Mouse (Mus musculus) kidney, embryonic 14.5 days (tissue): ENCODE measurements around the gene Akap17b. TPM values are rescaled to one million over a fixed set of nuclear protein-coding genes. Genes with fewer than 3 reads are reported as not detected.
"Not testable (repeated sequence)": the region's sequence is repeated elsewhere in the genome, so short reads cannot be mapped to it uniquely, and the experiment has no call there.

Experiments used
- ATAC-seq: fragments of 200-750 bp; cut with Nextera tagmentation; 2 replicates; pipeline ENCODE4 v1.8.0; 2017; ENCODE audit warnings: moderate number of reproducible peaks, mild to moderate bottlenecking, moderate TSS enrichment, moderate library complexity; ENCODE audit not compliant: low FRiP score, low TSS enrichment
- H3K27ac ChIP-seq: fragments of 300-500 bp; sonication (generic); 2 replicates; pipeline ENCODE4 v1.5.1; 2014; ENCODE audit warnings: low read depth, mild to moderate bottlenecking, low read length, moderate library complexity, mixed read lengths
- H3K27me3 ChIP-seq: fragments of 300-500 bp; sonication (generic); 2 replicates; pipeline ENCODE4 v1.6.1; 2014; ENCODE audit warnings: mild to moderate bottlenecking, low read length; ENCODE audit not compliant: control insufficient read depth, insufficient read depth
- H3K36me3 ChIP-seq: fragments of 300-500 bp; sonication (generic); 2 replicates; pipeline ENCODE4 v1.6.1; 2014; ENCODE audit warnings: low read length, mixed read lengths; ENCODE audit not compliant: control insufficient read depth, insufficient read depth
- H3K4me1 ChIP-seq: fragments of 300-500 bp; sonication (generic); 2 replicates; pipeline ENCODE4 v1.6.1; 2014; ENCODE audit warnings: low read length, mixed read lengths; ENCODE audit not compliant: control insufficient read depth, insufficient read depth
- H3K4me2 ChIP-seq: fragments of 300-500 bp; sonication (generic); replicated peaks from 2 replicates; pipeline ENCODE4 v1.6.1; 2014; ENCODE audit warnings: low read depth, mild to moderate bottlenecking, low read length
- H3K4me3 ChIP-seq: fragments of 300-500 bp; sonication (generic); 2 replicates; pipeline ENCODE4 v1.5.1; 2014; ENCODE audit warnings: mild to moderate bottlenecking, low read length
- H3K9ac ChIP-seq: fragments of 300-500 bp; sonication (generic); 2 replicates; pipeline ENCODE4 v1.6.1; 2014; ENCODE audit warnings: low read depth, mild to moderate bottlenecking, low read length, moderate library complexity
- H3K9me3 ChIP-seq: fragments of 300-500 bp; sonication (generic); 2 replicates; pipeline ENCODE4 v1.6.1; 2016; ENCODE audit warnings: low read length; ENCODE audit not compliant: control insufficient read depth
- WGBS: fragments of 180-500 bp; shearing (Covaris S2); extraction: QIAGEN DNeasy Blood & Tissue Kit; methylation state at CpG from one replicate; pipeline ENCODE4 v1.1.7; 2014; 5-methylcytosine and 5-hydroxymethylcytosine counted together
- polyA plus RNA-seq: library from polyadenylated mRNA; unstranded; fragments of >200 nt; fragmentation: Nextera tagmentation; extraction: Ambion mirVana; gene quantifications from 2 replicates; pipeline ENCODE4 v1.2.1, GENCODE M21; 2014

Gene Akap17b
- polyA plus RNA-seq, 1 experiment from 2014 or later: 4.0 TPM

DNA sequence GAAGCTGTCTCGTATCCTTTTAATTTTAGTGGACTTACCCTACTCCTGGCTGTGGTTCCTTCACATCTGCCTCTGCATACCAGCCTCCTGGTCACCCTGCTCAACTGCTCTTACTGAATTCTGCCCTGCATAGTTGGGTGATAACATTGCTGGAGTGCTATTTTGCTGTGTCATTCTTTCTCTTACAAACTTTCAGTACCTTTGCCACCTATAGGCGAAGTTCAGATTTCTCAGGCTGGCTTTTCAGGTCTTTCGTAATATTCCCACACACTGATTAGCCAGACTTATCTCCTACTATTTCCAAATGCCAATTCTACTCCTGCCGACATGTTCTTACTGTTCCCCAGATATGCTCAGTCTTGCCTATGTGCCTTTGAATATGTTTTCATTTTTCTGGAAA lies 41.2 kb downstream of the Akap17b start:
- H3K4me3 ChIP-seq: no peak overlapping the region
- H3K36me3 ChIP-seq: peaks cover 14% of the 10 kb centered on the region; the same call in 1 of the 2 replicates

DNA sequence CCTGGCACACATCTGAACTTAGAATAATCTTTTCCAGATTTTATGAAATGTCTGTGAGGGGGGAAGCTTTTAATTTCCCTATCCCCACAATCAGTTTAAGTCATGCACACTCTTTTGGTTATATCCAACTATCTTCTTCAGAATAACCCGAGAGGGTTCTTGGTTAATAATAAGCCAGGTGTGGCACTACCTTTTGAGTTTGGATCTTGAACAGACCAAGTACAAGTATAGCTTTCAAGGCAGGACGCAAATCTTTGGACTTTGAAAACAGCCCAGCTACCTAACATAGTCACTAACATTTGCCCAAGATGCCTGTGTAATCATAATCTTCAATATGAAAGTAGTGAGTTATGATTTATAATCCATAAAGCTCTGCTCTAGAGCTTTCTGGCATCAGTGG lies 42.3 kb downstream of the Akap17b start:
- H3K4me3 ChIP-seq: no peak overlapping the region
- WGBS: 90% methylated on average over 2 of the region's 2 CpGs
- H3K9ac ChIP-seq: no peak overlapping the region
- H3K4me2 ChIP-seq: no peak overlapping the region
- H3K36me3 ChIP-seq: peaks cover 14% of the 10 kb centered on the region; the same call in 1 of the 2 replicates
- H3K27ac ChIP-seq: no peak overlapping the region
- no peaks in the 10 kb centered on the region for H3K27me3 ChIP-seq
- no peaks in the 10 kb centered on the region for H3K4me1 ChIP-seq
- ATAC-seq: no peak
- H3K9me3 ChIP-seq: no peaks in the 10 kb centered on the region

More for the DNA sequence above, 41.2 kb downstream of the Akap17b start:
- Histone ChIP-seq H3K4me2 (no peak overlapping the region), H3K9ac (no peak overlapping the region), H3K27ac (no peak overlapping the region), H3K27me3 (no peaks in the 10 kb centered on the region), H3K9me3 (no peaks in the 10 kb centered on the region), H3K4me1 (no peaks in the 10 kb centered on the region)
- no peak for ATAC-seq
- WGBS: 88% methylated on average over 4 of the region's 4 CpGs

DNA sequence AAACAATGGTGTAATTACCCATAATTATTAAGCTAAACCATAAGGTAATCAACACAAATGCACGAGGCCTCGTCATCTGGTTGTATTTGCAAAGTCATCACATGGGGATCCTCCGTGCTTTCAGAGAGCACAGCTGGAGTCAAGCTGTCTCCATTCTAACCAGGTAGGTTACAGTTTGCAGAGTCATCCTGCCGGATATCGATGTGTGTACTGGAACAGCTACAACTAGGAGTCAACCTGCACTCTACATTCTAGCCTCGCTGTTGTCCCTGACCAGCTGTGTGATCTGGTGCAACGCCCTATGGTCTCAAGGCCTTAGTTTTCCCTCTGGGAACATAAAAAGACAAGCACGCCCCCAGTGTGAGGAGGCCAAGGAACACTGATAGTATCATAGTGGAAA lies 45.1 kb downstream of the Akap17b start:
- H3K4me3 ChIP-seq: no peak overlapping the region
- ATAC-seq: no peak
- WGBS: 79% methylated on average over 8 of the region's 8 CpGs
- H3K27me3 ChIP-seq: no peaks in the 10 kb centered on the region
- peaks cover 10% of the 10 kb centered on the region; the same call in 1 of the 2 replicates for H3K36me3 ChIP-seq
- no peak overlapping the region for H3K27ac ChIP-seq
- peak overlapping the region; percentile 42 for H3K4me2 ChIP-seq
- H3K9me3 ChIP-seq: no peaks in the 10 kb centered on the region
- H3K9ac ChIP-seq: no peak overlapping the region
- no peaks in the 10 kb centered on the region for H3K4me1 ChIP-seq

GRCm38 (mm10) chrX:36599656-36600055 lies 45.5 kb downstream of the Akap17b start:
- Histone ChIP-seq H3K27ac (no peak overlapping the region), H3K4me1 (no peaks in the 10 kb centered on the region), H3K27me3 (no peaks in the 10 kb centered on the region), H3K9ac (no peak overlapping the region; the same call in 1 of the 2 replicates), H3K36me3 (peaks cover 7% of the 10 kb centered on the region; the same call in 1 of the 2 replicates), H3K9me3 (no peaks in the 10 kb centered on the region), H3K4me2 (peak overlapping the region; percentile 42), H3K4me3 (peak overlapping the region; percentile 61; the same call in 1 of the 2 replicates)
- ATAC-seq: no peak
- WGBS: 55% methylated on average over 3 of the region's 3 CpGs

DNA sequence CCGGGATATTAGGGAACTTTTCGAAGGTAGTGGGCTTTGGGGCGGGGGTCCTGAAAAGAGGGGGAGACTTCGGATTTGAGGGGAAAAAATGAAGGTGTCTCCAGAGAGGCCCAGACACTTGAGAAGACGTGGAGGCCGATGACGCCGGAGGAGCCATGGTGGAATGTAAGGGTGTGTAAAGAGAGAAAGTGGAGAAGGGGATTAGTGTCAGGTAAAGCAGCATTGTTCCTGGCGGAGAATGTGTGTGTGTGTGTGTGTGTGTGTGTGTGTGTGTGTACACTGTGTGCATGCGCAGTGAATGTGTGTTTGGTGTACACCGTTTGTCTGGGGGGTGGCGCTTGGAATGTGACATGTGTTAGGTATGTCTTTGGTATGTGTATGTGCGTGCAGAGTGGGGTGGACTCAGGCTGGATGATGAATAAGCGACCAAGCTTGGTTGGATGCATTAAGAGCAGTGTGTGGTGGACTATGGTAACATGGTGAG lies 46.3 kb downstream of the Akap17b start:
- Histone ChIP-seq H3K36me3 (peaks cover 4% of the 10 kb centered on the region; the same call in 1 of the 2 replicates), H3K27me3 (no peaks in the 10 kb centered on the region), H3K27ac (no peak overlapping the region; the same call in 1 of the 2 replicates), H3K4me2 (peak overlapping the region; percentile 42), H3K4me3 (peak overlapping the region; percentile 61), H3K9me3 (no peaks in the 10 kb centered on the region), H3K4me1 (no peaks in the 10 kb centered on the region), H3K9ac (peak overlapping the region; percentile 81)
- WGBS: 38% methylated on average over 14 of the region's 14 CpGs
- ATAC-seq: peak; percentile 17; the same call in 1 of the 2 replicates

GRCm38 (mm10) chrX:36598390-36598810 lies 46.8 kb downstream of the Akap17b start:
- Histone ChIP-seq H3K27ac (no peak overlapping the region; the same call in 1 of the 2 replicates), H3K4me2 (peak overlapping the region; percentile 42), H3K27me3 (no peaks in the 10 kb centered on the region), H3K4me1 (no peaks in the 10 kb centered on the region), H3K9ac (peak overlapping the region; percentile 81), H3K9me3 (no peaks in the 10 kb centered on the region), H3K36me3 (peaks cover 3% of the 10 kb centered on the region; the same call in 1 of the 2 replicates), H3K4me3 (peak overlapping the region; percentile 61)
- peak; percentile 41 for ATAC-seq
- WGBS: 24% methylated on average over 38 of the region's 41 CpGs

- Histone ChIP-seq H3K9me3 (no peaks in the 10 kb centered on the region), H3K4me2 (peak within 1 kb of the TSS; percentile 48), H3K27ac (no peak within 1 kb of the TSS; the same call in 1 of the 2 replicates), H3K9ac (peak within 1 kb of the TSS; percentile 81), H3K27me3 (no peaks in the 10 kb centered on the region), H3K36me3 (peaks cover 3% of the 10 kb centered on the region; the same call in 1 of the 2 replicates), H3K4me3 (peak within 1 kb of the TSS; percentile 61), H3K4me1 (no peaks in the 10 kb centered on the region)
- ATAC-seq: peak; percentile 95
- WGBS: 31% methylated on average over 45 of the region's 45 CpGs
Measured at GRCm38 (mm10) chrX:36597707-36598389, 47.3 kb downstream of the Akap17b start, which contains the start of gene Pgrmc1. Pgrmc1 (plus strand) TSS chrX:36598206.

GRCm38 (mm10) chrX:36596483-36597120 lies 48.6 kb downstream of the Akap17b start:
- not testable (repeated sequence) for H3K4me1 ChIP-seq, ATAC-seq, H3K9ac ChIP-seq, H3K36me3 ChIP-seq, H3K27me3 ChIP-seq, H3K9me3 ChIP-seq, H3K4me2 ChIP-seq, H3K4me3 ChIP-seq, H3K27ac ChIP-seq
- 71% methylated on average over 4 of the region's 5 CpGs for WGBS

DNA sequence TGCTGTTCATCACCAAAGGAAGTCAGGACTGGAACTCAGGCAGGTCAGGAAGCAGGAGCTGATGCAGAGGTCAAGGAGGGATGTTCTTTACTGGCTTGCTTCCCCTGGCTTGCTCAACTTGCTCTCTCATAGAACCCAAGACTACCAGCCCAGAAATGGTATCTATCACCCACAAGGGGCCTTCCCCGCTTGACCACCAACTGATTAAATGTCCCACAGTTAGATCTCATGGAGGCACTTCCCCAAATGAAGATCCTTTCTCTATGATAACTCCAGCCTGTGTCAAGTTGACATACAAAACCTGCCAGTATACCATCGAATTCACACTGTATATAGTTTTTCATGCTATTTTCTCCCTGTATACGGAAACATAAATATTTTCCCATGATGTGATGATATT lies 49.9 kb downstream of the Akap17b start:
- H3K4me3 ChIP-seq: no peak overlapping the region
- H3K27me3 ChIP-seq: no peaks in the 10 kb centered on the region
- no peak overlapping the region for H3K4me2 ChIP-seq
- no peak for ATAC-seq
- no peaks in the 10 kb centered on the region for H3K9me3 ChIP-seq
- H3K9ac ChIP-seq: no peak overlapping the region
- no peak overlapping the region for H3K27ac ChIP-seq
- H3K4me1 ChIP-seq: no peaks in the 10 kb centered on the region
- 87% methylated on average over 3 of the region's 3 CpGs for WGBS
- H3K36me3 ChIP-seq: no peaks in the 10 kb centered on the region
